Mouse (Mus musculus) liver, embryonic 14.5 days (tissue): Measurements from ENCODE around the gene Txk. TPM values are rescaled to one million over a fixed set of nuclear protein-coding genes. Genes with fewer than 3 reads are reported as not detected.

Source experiments
- ATAC-seq: fragments of 200-750 bp; cut with Nextera tagmentation; 2 replicates; pipeline ENCODE4 v1.8.0; 2017; ENCODE audit warnings: moderate number of reproducible peaks, mild to moderate bottlenecking, moderate library complexity; ENCODE audit not compliant: insufficient read depth
- DNase-seq, 3 experiments: peaks; one replicate each; pipeline ENCODE4 v3.0.0-alpha.2; 2012 to 2013; ENCODE audit warnings: low read depth in 3 of 3, low spot score in 3 of 3
- H3K27ac ChIP-seq: fragments of 300-500 bp; sonication (generic); 2 replicates; pipeline ENCODE4 v1.5.1; 2014; ENCODE audit warnings: moderate library complexity, mild to moderate bottlenecking, control low read depth, inconsistent platforms
- H3K27me3 ChIP-seq: fragments of 300-500 bp; sonication (generic); 2 replicates; pipeline ENCODE4 v1.6.1; 2014; ENCODE audit warnings: mild to moderate bottlenecking, low read length, moderate library complexity; ENCODE audit not compliant: control insufficient read depth, insufficient read depth
- H3K36me3 ChIP-seq: fragments of 300-500 bp; sonication (generic); replicated peaks from 2 replicates; pipeline ENCODE4 v1.6.1; 2014; ENCODE audit warnings: low read depth; ENCODE audit not compliant: control insufficient read depth, insufficient read depth
- H3K4me1 ChIP-seq, 2 experiments: fragments of 200-500 bp in 1 of 2; fragments of 300-500 bp in 1 of 2; sonication (generic) in 1 of 2; replicated peaks; 2 replicates each; pipeline ENCODE4 v1.6.1; 2012 to 2014; ENCODE audit warnings: antibody characterized with exemption in 1 of 2, inconsistent platforms in 1 of 2, low read length in 1 of 2; ENCODE audit not compliant: control insufficient read depth in 2 of 2, insufficient read depth in 2 of 2
- H3K4me2 ChIP-seq: fragments of 300-500 bp; sonication (generic); 2 replicates; pipeline ENCODE4 v1.6.1; 2014; ENCODE audit warnings: low read depth, mild to moderate bottlenecking, control low read depth, moderate library complexity
- H3K4me3 ChIP-seq, 2 experiments: fragments of 200-500 bp in 1 of 2; fragments of 300-500 bp in 1 of 2; sonication (generic) in 1 of 2; 2 replicates each; pipeline ENCODE4 v1.5.1; 2012 to 2014; ENCODE audit warnings: low read depth in 2 of 2, low read length in 2 of 2, mild to moderate bottlenecking in 2 of 2, control low read depth in 1 of 2, inconsistent platforms in 1 of 2, moderate library complexity in 1 of 2; ENCODE audit not compliant: insufficient read depth in 1 of 2
- H3K9ac ChIP-seq: fragments of 300-500 bp; sonication (generic); replicated peaks from 2 replicates; pipeline ENCODE4 v1.6.1; 2014; ENCODE audit warnings: mild to moderate bottlenecking, control low read depth, moderate library complexity
- H3K9me3 ChIP-seq: fragments of 300-500 bp; sonication (generic); 2 replicates; pipeline ENCODE4 v1.6.1; 2016; ENCODE audit warnings: low read length, mixed read lengths; ENCODE audit not compliant: control insufficient read depth
- CTCF ChIP-seq: IDR thresholded peaks from 2 replicates; pipeline ENCODE4 v1.5.1; 2016; ENCODE audit warnings: antibody characterized with exemption, low read depth, control low read depth
- EP300 ChIP-seq: IDR thresholded peaks from 2 replicates; pipeline ENCODE4 v1.6.1; 2016; ENCODE audit warnings: antibody characterized with exemption, low read depth
- WGBS: fragments of 180-500 bp; shearing (Covaris S2); extraction: QIAGEN DNeasy Blood & Tissue Kit; methylation state at CpG from one replicate; pipeline ENCODE4 v1.1.7; 2014; ENCODE audit not compliant: insufficient replicate concordance; 5-methylcytosine and 5-hydroxymethylcytosine counted together
- polyA plus RNA-seq, 2 experiments: library from polyadenylated mRNA; depleted of rRNA in 1 of 2; stranded (reverse) in 1 of 2; unstranded in 1 of 2; fragments of >200 nt; fragmentation: Nextera tagmentation in 1 of 2; extraction: Ambion mirVana in 1 of 2; gene quantifications; 2 replicates each; pipeline versions ENCODE4 v1.2.1 to v1.2.3; 2012 to 2014

Gene Txk
- polyA plus RNA-seq, 2 experiments, result 0.01 TPM; not detected in 1

- Histone ChIP-seq H3K4me2 (no peak overlapping the region), H3K9me3 (no peaks in the 10 kb centered on the region), H3K4me1 (no peaks in the 10 kb centered on the region), H3K36me3 (no peaks in the 10 kb centered on the region), H3K4me3 (no peak overlapping the region), H3K9ac (no peak overlapping the region), H3K27me3 (no peaks in the 10 kb centered on the region), H3K27ac (no peak overlapping the region)
- TF ChIP-seq EP300 (no peak), CTCF (no peak)
- no peak for ATAC-seq
- 73% methylated on average over 7 of the region's 7 CpGs for WGBS
- no peak for DNase-seq
Measured at GRCm38 (mm10) chr5:72698818-72699499, 53.6 kb downstream of the Txk start.

GRCm38 (mm10) chr5:72698343-72698742 lies 54.2 kb downstream of the Txk start:
- no peaks in the 10 kb centered on the region for H3K27me3 ChIP-seq
- H3K27ac ChIP-seq, result no peak overlapping the region
- H3K4me1 ChIP-seq, result no peaks in the 10 kb centered on the region
- no peak overlapping the region for H3K9ac ChIP-seq
- no peak overlapping the region for H3K4me3 ChIP-seq
- H3K36me3 ChIP-seq, result no peaks in the 10 kb centered on the region
- no peak overlapping the region for H3K4me2 ChIP-seq
- no peak for TF ChIP-seq EP300
- TF ChIP-seq CTCF, result no peak
- ATAC-seq (no peak), DNase-seq (no peak)
- 55% methylated on average over 3 of the region's 3 CpGs for WGBS
- no peaks in the 10 kb centered on the region for H3K9me3 ChIP-seq

DNA sequence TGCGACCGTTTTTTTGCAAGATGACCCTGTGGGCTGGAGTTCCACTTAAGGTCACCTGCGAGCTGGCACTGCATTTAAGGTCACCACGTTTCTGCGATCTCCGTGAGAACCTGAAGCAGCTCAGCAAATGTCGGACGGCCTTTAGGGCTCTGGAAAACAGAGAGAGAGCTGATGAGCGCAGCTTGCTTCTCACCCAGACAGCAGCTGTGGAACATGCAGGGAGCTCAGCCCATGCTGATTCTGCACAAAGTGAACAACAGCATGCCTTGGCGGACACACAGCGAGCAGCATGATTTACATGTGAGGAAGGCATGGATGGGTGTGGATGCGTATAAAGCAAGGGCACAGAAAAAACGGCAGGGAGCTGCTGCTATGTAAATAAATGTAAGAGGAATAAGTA lies 56.1 kb downstream of the Txk start:
- Histone ChIP-seq H3K4me1 (no peaks in the 10 kb centered on the region), H3K9ac (no peak overlapping the region), H3K4me2 (no peak overlapping the region), H3K27ac (no peak overlapping the region), H3K4me3 (no peak overlapping the region), H3K9me3 (no peaks in the 10 kb centered on the region), H3K27me3 (no peaks in the 10 kb centered on the region), H3K36me3 (no peaks in the 10 kb centered on the region)
- WGBS, result 68% methylated on average over 13 of the region's 13 CpGs
- no peak for TF ChIP-seq CTCF
- no peak for TF ChIP-seq EP300
- ATAC-seq, result no peak
- no peak for DNase-seq

GRCm38 (mm10) chr5:72694684-72695083 lies 57.9 kb downstream of the Txk start:
- 58% methylated on average over 2 of the region's 2 CpGs for WGBS
- Histone ChIP-seq H3K9me3 (no peaks in the 10 kb centered on the region), H3K9ac (no peak overlapping the region), H3K4me3 (no peak overlapping the region), H3K4me2 (no peak overlapping the region), H3K4me1 (no peaks in the 10 kb centered on the region), H3K27me3 (no peaks in the 10 kb centered on the region), H3K27ac (no peak overlapping the region), H3K36me3 (no peaks in the 10 kb centered on the region)
- DNase-seq, result no peak
- TF ChIP-seq CTCF, result no peak
- no peak for TF ChIP-seq EP300
- ATAC-seq, result no peak

DNA sequence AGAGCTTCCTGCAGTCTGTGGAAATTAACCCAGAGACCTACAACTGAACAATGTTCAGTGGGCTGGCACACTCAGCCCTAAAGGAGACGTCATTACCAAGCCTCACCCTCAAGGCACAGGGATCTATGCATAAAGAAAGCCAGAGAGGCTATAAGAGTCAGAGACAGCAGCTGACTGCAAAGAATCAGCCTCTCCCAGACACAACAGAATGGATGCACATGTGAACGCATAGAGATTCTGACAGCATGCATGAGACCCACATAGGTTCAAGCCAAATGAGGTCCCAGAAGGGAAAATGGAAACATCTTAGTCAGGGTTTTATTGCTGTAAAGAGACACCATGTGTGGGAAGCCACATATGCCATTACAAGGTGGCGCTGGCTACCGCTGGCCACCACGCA lies 62.1 kb downstream of the Txk start:
- no peak for ATAC-seq

More for the DNA sequence above, 62.1 kb downstream of the Txk start:
- H3K4me2 ChIP-seq, result no peak overlapping the region
- H3K36me3 ChIP-seq, result no peaks in the 10 kb centered on the region
- H3K9me3 ChIP-seq, result no peaks in the 10 kb centered on the region
- no peaks in the 10 kb centered on the region for H3K27me3 ChIP-seq
- H3K4me3 ChIP-seq, result no peak overlapping the region
- H3K4me1 ChIP-seq, result no peaks in the 10 kb centered on the region
- DNase-seq, result no peak
- WGBS, result 78% methylated on average over 5 of the region's 5 CpGs
- no peak overlapping the region for H3K27ac ChIP-seq
- H3K9ac ChIP-seq, result no peak overlapping the region
- TF ChIP-seq EP300 (no peak), CTCF (no peak)
